Mouse (Mus musculus) limb, embryonic 10.5 days (tissue): ENCODE data around the gene Fxyd2. TPM values are rescaled to one million over a fixed set of nuclear protein-coding genes. Genes with fewer than 3 reads are reported as not detected.

Experiments used
- DNase-seq: peaks from one replicate; pipeline ENCODE4 v3.0.0-alpha.2; 2017; ENCODE audit warnings: low spot score
- H3K27ac ChIP-seq: fragments of 300-500 bp; sonication (generic); 2 replicates; pipeline ENCODE4 v1.5.1; 2016; ENCODE audit warnings: mild to moderate bottlenecking
- H3K27me3 ChIP-seq: fragments of 300-500 bp; sonication (generic); 2 replicates; pipeline ENCODE4 v1.6.1; 2016; ENCODE audit warnings: low read depth, mild to moderate bottlenecking; ENCODE audit not compliant: poor library complexity, severe bottlenecking
- H3K36me3 ChIP-seq: fragments of 300-500 bp; sonication (generic); 2 replicates; pipeline ENCODE4 v1.6.1; 2016; ENCODE audit warnings: mild to moderate bottlenecking, moderate library complexity
- H3K4me1 ChIP-seq: fragments of 300-500 bp; sonication (generic); 2 replicates; pipeline ENCODE4 v1.6.1; 2016
- H3K4me3 ChIP-seq: fragments of 300-500 bp; sonication (generic); 2 replicates; pipeline ENCODE4 v1.5.1; 2016; ENCODE audit warnings: mild to moderate bottlenecking, moderate library complexity
- H3K9me3 ChIP-seq: fragments of 300-500 bp; sonication (generic); replicated peaks from 2 replicates; pipeline ENCODE4 v1.6.1; 2016; ENCODE audit warnings: mild to moderate bottlenecking
- WGBS: fragments of 180-500 bp; shearing (Covaris S2); methylation state at CpG from one replicate; pipeline ENCODE4 v1.1.7; 2016; 5-methylcytosine and 5-hydroxymethylcytosine counted together
- polyA plus RNA-seq: library from polyadenylated mRNA; unstranded; fragments of >200 nt; fragmentation: Nextera tagmentation; extraction: Ambion mirVana; gene quantifications from 2 replicates; pipeline ENCODE4 v1.2.1, GENCODE M21; 2016

Gene Fxyd2
- polyA plus RNA-seq, 1 experiment from 2014 or later, result 0.84 TPM

DNA sequence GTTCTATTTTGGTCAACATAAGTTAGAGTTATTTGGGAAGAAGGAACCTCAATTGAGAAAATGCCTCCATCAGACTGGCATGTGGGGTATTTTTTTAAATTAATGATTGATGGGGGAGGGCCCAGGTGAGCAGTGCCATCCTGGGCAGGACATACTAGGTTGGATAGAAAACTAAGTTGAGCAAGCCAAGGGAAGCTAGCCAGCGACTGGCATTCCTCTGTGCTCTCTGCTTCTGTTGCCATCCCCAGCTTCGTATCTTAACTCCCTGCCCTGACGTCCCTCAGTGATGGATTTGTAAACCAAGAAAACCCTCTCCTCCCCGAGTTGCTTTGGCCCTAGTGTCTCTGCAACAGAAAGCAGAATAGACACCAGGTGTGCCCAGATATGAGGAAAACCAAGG, 39.6 kb downstream of the Fxyd2 start:
- H3K27ac ChIP-seq, result no peak overlapping the region
- H3K9me3 ChIP-seq, result no peaks in the 10 kb centered on the region
- peaks cover 10% of the 10 kb centered on the region for H3K4me1 ChIP-seq
- no peaks in the 10 kb centered on the region for H3K36me3 ChIP-seq
- WGBS, result 74% methylated on average over 4 of the region's 4 CpGs
- no peak for DNase-seq
- peaks cover 44% of the 10 kb centered on the region for H3K27me3 ChIP-seq
- H3K4me3 ChIP-seq, result no peak overlapping the region

DNA sequence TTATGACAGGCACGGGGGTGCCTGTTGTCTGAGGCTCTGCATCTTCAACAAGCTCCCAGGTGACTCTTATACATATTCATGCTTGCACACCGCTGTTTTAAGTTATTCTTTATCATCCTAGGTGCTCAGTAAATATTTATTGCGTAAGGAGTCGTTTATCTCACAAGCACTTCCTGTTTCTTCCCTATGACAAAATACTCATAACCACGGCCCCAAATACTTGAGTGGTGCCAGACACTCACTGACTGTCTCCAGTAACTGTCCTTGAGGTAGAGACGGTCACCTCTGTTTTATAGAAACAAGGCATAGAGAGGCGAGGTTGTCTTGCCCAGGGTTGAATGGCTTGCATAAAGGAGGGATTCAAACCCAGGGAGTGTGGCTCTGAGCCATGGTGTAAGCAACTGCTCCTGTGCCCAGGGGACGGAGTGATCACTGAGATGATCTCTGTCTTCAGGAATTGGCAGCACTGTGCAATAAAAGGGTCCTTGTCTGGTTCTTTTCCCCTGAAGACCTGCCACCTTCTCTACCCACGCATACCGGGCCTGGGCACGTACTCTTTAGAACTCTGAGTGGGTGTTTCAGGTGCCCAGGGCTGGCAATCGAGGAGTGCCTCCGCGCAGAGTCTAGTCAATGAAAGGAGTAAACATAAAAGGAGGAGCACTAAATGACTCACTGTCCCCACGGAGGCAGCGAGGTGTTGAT, 40.8 kb downstream of the Fxyd2 start:
- DNase-seq, result no peak
- WGBS, result 83% methylated on average over 16 of the region's 16 CpGs
- Histone ChIP-seq H3K27me3 (peaks cover 33% of the 10 kb centered on the region; the same call in 1 of the 2 replicates), H3K4me1 (peaks cover 19% of the 10 kb centered on the region), H3K9me3 (no peaks in the 10 kb centered on the region), H3K36me3 (no peaks in the 10 kb centered on the region), H3K4me3 (no peak overlapping the region), H3K27ac (no peak overlapping the region)

GRCm38 (mm10) chr9:45444251-45444798, 44.9 kb downstream of the Fxyd2 start:
- WGBS, result 87% methylated on average over 5 of the region's 5 CpGs
- Histone ChIP-seq H3K9me3 (no peaks in the 10 kb centered on the region), H3K4me3 (no peak overlapping the region), H3K4me1 (peaks cover 35% of the 10 kb centered on the region), H3K27me3 (peaks cover 64% of the 10 kb centered on the region), H3K36me3 (no peaks in the 10 kb centered on the region), H3K27ac (no peak overlapping the region)
- no peak for DNase-seq

GRCm38 (mm10) chr9:45449658-45450057, 50.2 kb downstream of the Fxyd2 start:
- H3K27me3 ChIP-seq, result peaks cover 31% of the 10 kb centered on the region
- peaks cover 21% of the 10 kb centered on the region for H3K4me1 ChIP-seq
- H3K9me3 ChIP-seq, result no peaks in the 10 kb centered on the region
- no peak overlapping the region for H3K4me3 ChIP-seq
- H3K36me3 ChIP-seq, result no peaks in the 10 kb centered on the region
- WGBS, result 82% methylated on average over 4 of the region's 4 CpGs
- DNase-seq, result no peak
- H3K27ac ChIP-seq, result no peak overlapping the region

DNA sequence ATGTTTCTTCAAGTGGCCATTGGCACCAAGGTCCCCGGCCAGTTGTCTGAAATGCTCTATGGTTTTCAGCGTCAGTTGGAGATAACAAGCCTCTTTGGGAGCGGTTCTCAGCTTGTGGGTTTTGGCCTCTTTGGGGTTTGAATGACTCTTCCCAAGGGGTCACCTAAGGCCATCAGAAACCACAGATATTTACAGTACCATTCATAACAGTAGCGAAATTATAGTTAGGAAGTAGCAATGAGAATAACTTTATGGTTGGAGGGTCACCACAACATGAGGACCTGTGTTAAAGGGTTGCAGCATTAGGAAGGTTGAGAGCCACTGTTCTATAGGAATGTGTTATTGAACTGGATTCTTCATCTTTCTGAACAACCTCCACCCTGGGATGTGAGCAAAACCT, 51.9 kb downstream of the Fxyd2 start:
- WGBS, result 89% methylated on average over 4 of the region's 4 CpGs
- no peaks in the 10 kb centered on the region for H3K9me3 ChIP-seq
- H3K27ac ChIP-seq, result no peak overlapping the region
- no peak overlapping the region for H3K4me3 ChIP-seq
- peaks cover 28% of the 10 kb centered on the region for H3K27me3 ChIP-seq
- H3K36me3 ChIP-seq, result no peaks in the 10 kb centered on the region
- H3K4me1 ChIP-seq, result peaks cover 6% of the 10 kb centered on the region; the same call in 1 of the 2 replicates
- no peak for DNase-seq

- no peaks in the 10 kb centered on the region for H3K36me3 ChIP-seq
- H3K4me3 ChIP-seq, result no peak overlapping the region
- peaks cover 10% of the 10 kb centered on the region; the same call in 1 of the 2 replicates for H3K4me1 ChIP-seq
- peaks cover 7% of the 10 kb centered on the region for H3K27me3 ChIP-seq
- no peak for DNase-seq
- H3K27ac ChIP-seq, result no peak overlapping the region
- WGBS, result 89% methylated on average over 10 of the region's 10 CpGs
- no peaks in the 10 kb centered on the region for H3K9me3 ChIP-seq
Observed at GRCm38 (mm10) chr9:45454032-45454431, 54.6 kb downstream of the Fxyd2 start.

- peaks cover 6% of the 10 kb centered on the region; the same call in 1 of the 2 replicates for H3K27me3 ChIP-seq
- H3K4me3 ChIP-seq, result no peak overlapping the region
- H3K4me1 ChIP-seq, result peaks cover 10% of the 10 kb centered on the region; the same call in 1 of the 2 replicates
- no peaks in the 10 kb centered on the region for H3K36me3 ChIP-seq
- WGBS, result 80% methylated on average over 8 of the region's 8 CpGs
- no peaks in the 10 kb centered on the region for H3K9me3 ChIP-seq
- no peak overlapping the region for H3K27ac ChIP-seq
- DNase-seq, result no peak
Observed at GRCm38 (mm10) chr9:45454889-45455610, 55.6 kb downstream of the Fxyd2 start.

DNA sequence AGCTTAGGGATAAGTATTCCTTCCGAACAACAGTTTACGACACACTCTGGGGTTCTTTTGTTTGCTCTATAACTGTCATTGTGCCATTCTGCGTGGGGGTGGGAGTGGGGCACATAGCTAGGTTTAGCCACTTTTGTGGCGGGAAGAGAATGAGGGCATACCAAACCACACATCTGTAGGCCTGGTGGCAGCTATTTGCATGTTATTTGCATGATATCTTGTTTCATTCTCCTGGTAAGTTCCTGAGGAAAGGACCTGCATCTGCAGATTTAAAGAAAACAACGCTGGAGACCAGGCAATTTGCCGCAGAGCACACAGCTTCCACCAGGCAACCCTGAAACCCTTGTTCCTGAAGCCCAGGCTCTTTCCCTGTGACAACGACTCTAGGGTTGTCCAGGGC, 57.7 kb downstream of the Fxyd2 start:
- no peak overlapping the region for H3K27ac ChIP-seq
- H3K27me3 ChIP-seq, result peaks cover 6% of the 10 kb centered on the region; the same call in 1 of the 2 replicates
- H3K4me1 ChIP-seq, result peaks cover 10% of the 10 kb centered on the region; the same call in 1 of the 2 replicates
- no peaks in the 10 kb centered on the region for H3K9me3 ChIP-seq
- no peaks in the 10 kb centered on the region for H3K36me3 ChIP-seq
- no peak overlapping the region for H3K4me3 ChIP-seq
- 48% methylated on average over 7 of the region's 7 CpGs for WGBS
- no peak for DNase-seq

GRCm38 (mm10) chr9:45458363-45458762, 58.9 kb downstream of the Fxyd2 start:
- no peaks in the 10 kb centered on the region for H3K9me3 ChIP-seq
- no peak overlapping the region for H3K27ac ChIP-seq
- H3K4me1 ChIP-seq, result peaks cover 10% of the 10 kb centered on the region; the same call in 1 of the 2 replicates
- H3K36me3 ChIP-seq, result no peaks in the 10 kb centered on the region
- H3K27me3 ChIP-seq, result peaks cover 6% of the 10 kb centered on the region; the same call in 1 of the 2 replicates
- 74% methylated on average over 14 of the region's 14 CpGs for WGBS
- no peak overlapping the region for H3K4me3 ChIP-seq
- DNase-seq, result no peak

Other genes starting within 250 kb of the Fxyd2 start
- gene BC049352, start 217.7 kb upstream of the Fxyd2 start, polyA plus RNA-seq, result not detected in 2 replicates
- 0.26 and 0.43 TPM in 2 replicates for gene Tmprss4, start 195.6 kb upstream of the Fxyd2 start, polyA plus RNA-seq
- 0.26 TPM in 2 replicates for gene Il10ra, start 130.5 kb upstream of the Fxyd2 start, polyA plus RNA-seq
- 0.51 and 0.95 TPM in 2 replicates for gene Tmprss13, start 80.6 kb upstream of the Fxyd2 start, polyA plus RNA-seq
- gene Fxyd6, start 29.5 kb upstream of the Fxyd2 start, polyA plus RNA-seq, result 97.6 and 110 TPM in 2 replicates
- 0.15 and 0.30 TPM in 2 replicates for gene Dscaml1, start 27.0 kb downstream of the Fxyd2 start, polyA plus RNA-seq